Mouse (Mus musculus): ENCODE data around the gene Kpnb1.

Kpnb1 gene

DNA sequence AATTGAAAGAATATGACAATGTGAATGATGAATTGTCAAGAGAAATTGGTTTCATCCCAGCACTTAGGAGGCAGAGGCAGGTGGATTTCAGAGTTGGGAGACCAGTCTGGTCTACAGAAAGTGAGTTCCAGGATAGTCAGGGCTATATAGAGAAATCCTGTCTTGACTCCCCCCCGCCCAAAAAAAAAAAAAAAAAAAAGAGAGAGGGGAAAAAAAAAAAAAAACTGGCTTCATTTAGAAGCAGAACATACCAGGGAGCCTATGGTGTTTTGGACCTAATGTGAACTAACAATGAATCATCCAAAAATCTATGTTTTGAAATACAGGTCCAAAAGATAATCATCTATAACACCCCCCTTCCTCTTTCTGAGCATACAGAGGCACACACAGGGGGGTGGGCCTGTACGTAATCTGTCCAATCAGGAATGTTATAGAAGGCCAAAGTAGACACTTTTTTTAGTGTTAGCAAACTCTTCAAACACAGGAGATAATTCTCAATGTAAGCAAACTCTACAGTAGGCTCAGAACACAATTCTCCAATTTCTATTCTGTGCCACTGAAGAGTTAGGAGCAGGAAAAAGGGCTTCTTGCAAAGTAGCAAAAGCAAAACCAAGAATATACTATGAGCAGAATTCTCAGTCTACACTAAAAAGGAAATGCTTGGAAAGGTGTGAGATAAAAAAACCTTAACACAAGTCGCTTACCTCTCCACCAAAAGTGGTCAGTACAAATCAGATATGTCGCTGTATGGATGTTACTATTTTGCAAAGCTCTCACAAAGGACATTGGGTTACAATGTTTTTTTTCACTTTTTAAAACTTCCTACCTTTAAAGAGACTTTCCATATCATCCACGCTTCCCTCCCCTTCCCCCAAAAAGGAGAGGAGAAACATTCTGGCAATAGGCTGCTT lies 1.7 kb downstream of the Kpnb1 start:
- DNase-seq, result no peak

- no peak for DNase-seq
Observed at GRCm38 (mm10) chr11:97184875-97185274, 2.8 kb downstream of the Kpnb1 start.

DNA sequence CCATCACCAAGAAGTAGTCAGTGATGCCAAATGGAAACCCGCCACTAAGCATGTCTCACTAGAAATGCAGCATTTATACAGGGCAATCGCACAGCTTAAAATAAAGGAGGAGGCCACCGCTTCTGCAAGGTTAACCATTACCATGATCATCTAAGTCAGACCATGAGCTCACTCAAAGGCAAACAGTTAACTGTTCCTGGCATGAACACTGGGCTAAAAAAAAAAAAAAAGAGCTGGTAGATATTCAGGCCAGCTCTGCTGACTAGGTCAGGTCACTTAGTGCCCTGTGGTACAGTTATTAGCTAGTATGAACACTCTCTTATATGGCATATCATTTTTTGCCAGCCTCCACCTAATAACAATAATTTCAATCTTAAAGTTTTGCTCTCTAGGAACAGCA lies 5.2 kb downstream of the Kpnb1 start:
- DNase-seq, result no peak

DNA sequence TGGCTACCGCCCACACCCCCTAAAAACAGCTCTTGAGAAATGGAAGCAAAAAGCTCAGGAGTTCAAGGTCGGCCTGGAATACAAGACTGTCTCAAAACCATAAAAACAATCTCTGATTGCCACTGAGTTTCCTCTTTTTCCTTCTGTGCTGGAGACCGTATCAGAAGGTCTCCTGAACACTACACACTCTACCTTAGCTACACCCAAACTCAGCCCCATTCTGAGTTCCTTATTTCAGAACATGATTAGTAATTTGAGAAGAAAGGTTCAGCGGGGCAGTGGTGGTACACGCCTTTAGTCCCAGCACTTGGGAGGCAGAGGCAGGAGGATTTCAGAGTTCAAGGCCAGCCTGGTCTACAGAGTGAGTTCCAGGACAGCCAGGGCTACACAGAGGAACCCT lies 6.6 kb downstream of the Kpnb1 start:
- DNase-seq, result no peak

DNA sequence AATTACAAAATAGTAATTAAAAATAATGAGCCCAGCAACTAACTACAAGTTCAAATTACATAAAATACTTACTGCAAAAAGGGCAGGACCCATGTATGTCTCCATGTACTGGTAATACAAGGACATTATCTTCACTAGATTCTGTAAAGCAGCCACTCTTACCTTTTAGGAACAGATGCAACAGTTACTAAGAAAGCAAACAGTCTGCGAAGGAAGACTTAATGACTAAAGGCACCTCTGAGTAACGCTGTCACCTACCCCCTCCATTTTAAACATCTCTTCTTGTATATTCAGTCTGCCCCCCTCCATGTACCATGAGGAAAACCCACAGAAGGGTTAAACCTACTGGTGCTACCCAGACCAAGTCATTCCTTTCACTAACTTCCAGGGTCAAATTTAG lies 9.5 kb downstream of the Kpnb1 start:
- DNase-seq, result no peak

DNA sequence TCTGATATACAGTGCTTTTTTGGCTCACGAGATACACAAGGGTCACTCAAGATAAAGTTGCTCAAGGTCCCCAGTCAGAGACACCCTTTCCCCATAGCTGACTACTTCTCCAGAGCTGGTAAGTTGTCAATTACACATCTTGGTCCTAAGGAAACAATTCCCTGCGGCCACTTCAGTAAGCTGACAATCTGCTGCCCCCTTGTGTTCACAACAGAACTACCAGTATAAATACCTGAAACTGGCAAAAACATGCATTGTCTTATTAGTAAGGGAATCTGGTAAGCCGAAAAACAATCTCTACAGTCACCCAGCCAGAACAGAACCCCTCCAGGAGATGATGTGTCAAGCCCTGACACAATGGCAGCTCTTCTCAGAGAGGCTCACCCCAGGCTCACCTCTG lies 10.8 kb downstream of the Kpnb1 start:
- DNase-seq, result peak; percentile 38

DNA sequence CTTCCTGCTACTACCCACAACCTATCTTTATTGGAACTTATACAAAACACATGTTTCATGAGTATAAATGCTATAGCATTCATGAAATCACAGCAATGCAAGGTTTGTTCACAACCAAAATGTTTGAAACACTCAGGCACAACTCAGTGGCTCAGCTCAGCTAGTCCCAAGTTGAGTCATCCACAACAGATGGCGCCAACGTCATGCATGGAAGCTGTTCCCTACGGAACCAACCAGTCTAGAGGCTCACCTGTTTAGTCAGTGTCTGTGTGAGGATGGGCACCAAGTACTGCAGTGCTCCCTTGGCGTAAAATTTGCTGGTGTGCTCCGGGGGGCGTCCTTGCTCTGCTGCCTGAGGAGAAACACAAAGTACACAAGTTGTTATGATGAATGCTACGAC lies 12.2 kb downstream of the Kpnb1 start:
- DNase-seq, result no peak

GRCm38 (mm10) chr11:97160341-97160740 lies 27.3 kb downstream of the Kpnb1 start:
- no peak for DNase-seq

GRCm38 (mm10) chr11:97156999-97157398 lies 30.7 kb downstream of the Kpnb1 start:
- DNase-seq, result no peak

GRCm38 (mm10) chr11:97152662-97153287 lies 34.9 kb downstream of the Kpnb1 start:
- DNase-seq, result no peak

DNA sequence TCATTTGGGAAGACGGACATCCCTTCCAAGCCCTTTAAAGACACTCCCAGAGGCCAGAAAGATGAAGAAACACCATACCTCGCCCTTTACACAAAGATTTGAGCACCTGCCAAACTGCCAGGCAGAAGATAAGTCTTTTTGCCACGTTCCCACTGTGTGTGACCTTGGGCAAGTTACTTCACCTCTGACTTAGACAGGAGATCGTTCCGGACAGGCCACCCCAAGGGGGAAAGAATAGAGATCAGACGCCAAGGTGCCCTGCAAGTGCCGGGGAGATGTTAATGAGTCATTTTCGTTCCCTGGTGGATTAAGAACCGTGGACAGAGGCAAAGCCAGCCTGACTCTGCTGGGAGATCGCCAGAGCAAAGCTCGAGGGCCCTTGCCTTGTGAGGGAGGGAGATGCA lies 35.7 kb downstream of the Kpnb1 start:
- peak; percentile 34 for DNase-seq

GRCm38 (mm10) chr11:97151343-97151801 lies 36.3 kb downstream of the Kpnb1 start, which contains the start of gene Tbkbp1:
Tbkbp1 (minus strand) TSS chr11:97151495.
- DNase-seq, result peak; percentile 72

DNA sequence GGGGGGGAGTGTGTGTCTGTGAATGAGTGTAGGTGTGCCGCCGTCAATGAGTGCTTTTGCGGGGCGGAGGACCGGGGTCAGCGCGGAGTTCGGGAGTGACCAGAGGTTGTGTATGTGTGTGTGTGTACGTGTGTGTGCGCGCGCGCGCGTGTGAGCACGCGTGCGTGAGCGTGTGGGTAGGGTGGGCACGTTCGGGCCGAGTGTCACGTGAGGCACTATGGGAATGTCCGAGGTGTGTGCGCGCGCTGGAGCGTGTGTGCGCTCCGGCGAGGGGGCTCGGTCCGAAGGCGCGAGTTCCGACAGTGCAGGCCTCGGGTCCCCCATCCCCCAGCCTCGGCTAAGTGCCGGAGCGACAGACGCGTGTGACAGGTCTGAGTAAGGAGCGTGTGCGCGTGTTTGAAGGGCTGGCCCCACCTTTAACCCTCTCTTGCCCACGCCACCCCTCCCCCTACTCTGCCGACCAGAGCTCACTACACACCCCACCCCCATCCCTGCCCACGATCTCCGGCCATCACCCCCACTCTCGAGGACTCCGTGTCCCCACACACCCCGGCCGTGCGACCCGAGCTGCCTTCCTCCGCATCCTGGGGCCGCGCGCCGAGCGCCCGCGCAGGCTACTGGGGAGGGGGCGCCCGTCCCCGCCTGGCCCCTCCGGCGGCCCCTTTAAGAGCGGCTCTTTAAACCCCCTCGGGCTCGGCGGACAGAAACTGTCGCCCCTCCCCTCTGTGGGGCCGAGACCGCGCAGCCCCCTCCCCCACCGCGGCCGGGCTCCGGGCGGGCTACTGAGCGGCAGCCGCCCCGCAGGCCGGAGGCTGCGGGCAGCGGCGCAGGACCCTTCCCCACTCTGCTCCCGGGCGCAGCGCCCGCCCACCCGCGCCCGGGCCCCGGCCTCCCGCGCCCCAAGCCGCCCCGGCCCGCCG lies 37.0 kb downstream of the Kpnb1 start:
- peak; percentile 82 for DNase-seq

DNA sequence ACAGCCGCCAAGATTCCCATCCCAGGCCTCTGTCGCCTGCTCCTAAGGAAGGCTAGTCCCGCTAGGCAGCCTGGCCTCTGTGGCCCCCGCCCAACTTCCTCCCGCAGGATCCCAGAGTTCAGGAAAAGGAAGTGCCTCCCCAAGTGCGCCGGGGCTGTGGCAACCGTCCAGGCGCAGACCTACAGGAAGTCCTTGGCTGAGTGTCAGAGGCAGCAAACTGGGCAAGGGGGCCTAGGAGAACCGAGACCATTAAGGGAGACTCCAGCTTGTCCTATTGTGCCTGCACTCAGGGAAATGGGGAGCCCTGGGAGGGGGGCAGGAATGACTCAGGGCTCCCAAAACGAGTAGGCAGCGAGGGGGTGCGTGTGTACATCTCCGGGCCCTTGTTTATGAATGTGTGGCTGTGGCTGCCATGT lies 37.7 kb downstream of the Kpnb1 start:
- DNase-seq, result peak; percentile 64

GRCm38 (mm10) chr11:97149026-97149425 lies 38.7 kb downstream of the Kpnb1 start:
- no peak for DNase-seq

- no peak for DNase-seq
Observed at GRCm38 (mm10) chr11:97148591-97148990, 39.1 kb downstream of the Kpnb1 start.

DNA sequence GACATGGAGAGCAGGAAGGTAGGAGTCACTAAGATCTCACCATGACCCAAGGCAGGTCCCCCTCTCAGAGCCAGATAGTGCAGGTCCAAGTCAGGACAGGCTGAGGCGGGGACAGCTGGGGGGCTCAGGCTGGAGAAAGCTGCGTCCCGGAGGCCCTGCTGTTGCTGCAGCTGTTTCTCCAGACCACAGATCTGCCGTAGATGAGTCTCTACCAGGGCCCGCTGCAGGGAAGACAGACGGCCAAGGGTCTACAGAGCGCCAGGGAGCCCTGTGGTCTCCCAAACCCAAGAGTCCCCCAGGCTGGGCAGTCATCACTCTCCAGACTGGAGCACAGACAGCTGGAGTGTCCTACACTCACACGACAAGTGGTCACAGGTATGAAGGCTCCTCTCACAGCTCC lies 40.3 kb downstream of the Kpnb1 start:
- no peak for DNase-seq

DNA sequence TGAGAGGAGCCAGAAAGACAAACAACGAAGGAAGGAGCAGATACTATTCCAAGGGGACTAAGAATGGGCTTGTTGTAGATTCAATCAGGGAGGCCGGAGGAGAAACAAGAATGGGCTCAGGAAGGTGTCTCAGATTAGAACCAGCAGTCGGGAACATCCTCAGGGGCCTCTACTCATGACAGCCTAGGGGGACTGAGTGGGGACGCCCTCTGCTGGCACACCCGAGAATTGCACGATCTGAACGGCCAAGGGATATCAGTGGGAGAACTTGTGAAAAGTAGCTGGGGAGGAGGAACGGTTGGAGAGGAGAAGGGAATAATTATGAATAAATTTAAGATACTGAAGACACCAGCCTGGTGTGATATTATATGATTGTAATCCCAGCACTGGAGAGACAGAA lies 41.0 kb downstream of the Kpnb1 start:
- DNase-seq, result peak; percentile 69

GRCm38 (mm10) chr11:97145951-97146350 lies 41.7 kb downstream of the Kpnb1 start:
- DNase-seq, result no peak

GRCm38 (mm10) chr11:97145320-97145719 lies 42.4 kb downstream of the Kpnb1 start:
- no peak for DNase-seq

GRCm38 (mm10) chr11:97143196-97143900 lies 44.3 kb downstream of the Kpnb1 start:
- no peak for DNase-seq

- no peak for DNase-seq
Observed at GRCm38 (mm10) chr11:97142159-97142608, 45.5 kb downstream of the Kpnb1 start.
